Mouse (Mus musculus) hindbrain, embryonic 16.5 days (tissue): ENCODE data around the gene Rpl4. TPM values are rescaled to one million over a fixed set of nuclear protein-coding genes. Genes with fewer than 3 reads are reported as not detected.

Experiments
- ATAC-seq: fragments of 200-750 bp; cut with Nextera tagmentation; 2 replicates; pipeline ENCODE4 v1.8.0; 2017; ENCODE audit warnings: moderate TSS enrichment, moderate library complexity
- H3K27ac ChIP-seq: fragments of 300-500 bp; sonication (generic); 2 replicates; pipeline ENCODE4 v1.5.1; 2014; ENCODE audit warnings: low read depth, mild to moderate bottlenecking, control low read depth, low read length, moderate library complexity
- H3K27me3 ChIP-seq: fragments of 300-500 bp; sonication (generic); replicated peaks from 2 replicates; pipeline ENCODE4 v1.6.1; 2014; ENCODE audit warnings: low read length; ENCODE audit not compliant: control insufficient read depth, insufficient read depth
- H3K36me3 ChIP-seq: fragments of 300-500 bp; sonication (generic); 2 replicates; pipeline ENCODE4 v1.6.1; 2014; ENCODE audit warnings: mild to moderate bottlenecking, low read length, moderate library complexity, mixed read lengths; ENCODE audit not compliant: control insufficient read depth, insufficient read depth
- H3K4me1 ChIP-seq: fragments of 300-500 bp; sonication (generic); 2 replicates; pipeline ENCODE4 v1.6.1; 2014; ENCODE audit warnings: low read depth, low read length; ENCODE audit not compliant: control insufficient read depth, insufficient read depth
- H3K4me2 ChIP-seq: fragments of 300-500 bp; sonication (generic); 2 replicates; pipeline ENCODE4 v1.6.1; 2014; ENCODE audit warnings: mild to moderate bottlenecking, low read length, control low read depth, moderate library complexity
- H3K4me3 ChIP-seq: fragments of 300-500 bp; sonication (generic); 2 replicates; pipeline ENCODE4 v1.5.1; 2014; ENCODE audit warnings: mild to moderate bottlenecking, low read length, control low read depth, moderate library complexity
- H3K9ac ChIP-seq: fragments of 300-500 bp; sonication (generic); 2 replicates; pipeline ENCODE4 v1.6.1; 2014; ENCODE audit warnings: low read depth, mild to moderate bottlenecking, control low read depth, low read length, moderate library complexity
- H3K9me3 ChIP-seq: fragments of 300-500 bp; sonication (generic); 2 replicates; pipeline ENCODE4 v1.6.1; 2014; ENCODE audit warnings: mild to moderate bottlenecking, low read length, moderate library complexity; ENCODE audit not compliant: control insufficient read depth
- WGBS: fragments of 180-500 bp; shearing (Covaris S2); extraction: QIAGEN DNeasy Blood & Tissue Kit; methylation state at CpG from one replicate; pipeline ENCODE4 v1.1.7; 2014; 5-methylcytosine and 5-hydroxymethylcytosine counted together
- polyA plus RNA-seq: library from polyadenylated mRNA; unstranded; fragments of >200 nt; fragmentation: Nextera tagmentation; extraction: Ambion mirVana; gene quantifications from 2 replicates; pipeline ENCODE4 v1.2.1, GENCODE M21; 2015

The Rpl4 gene
- polyA plus RNA-seq, 1 experiment from 2014 or later = 585 TPM

- Histone ChIP-seq H3K27ac (no peak overlapping the region), H3K4me1 (no peaks in the 10 kb centered on the region), H3K9me3 (no peaks in the 10 kb centered on the region), H3K4me2 (no peak overlapping the region), H3K4me3 (no peak overlapping the region), H3K9ac (no peak overlapping the region), H3K36me3 (peaks cover 3% of the 10 kb centered on the region; the same call in 1 of the 2 replicates), H3K27me3 (no peaks in the 10 kb centered on the region)
- ATAC-seq = no peak
- WGBS = 80% methylated on average over 3 of the region's 3 CpGs
These were observed 34.4 kb downstream of the Rpl4 start for GRCm38 (mm10) chr9:64207509-64208084.

- no peak for ATAC-seq
- no peak overlapping the region for H3K27ac ChIP-seq
- H3K4me3 ChIP-seq = no peak overlapping the region
These were observed 41.3 kb downstream of the Rpl4 start for GRCm38 (mm10) chr9:64214452-64214851.

GRCm38 (mm10) chr9:64216090-64216489 is 42.9 kb downstream of the Rpl4 start:
- WGBS = 77% methylated on average over 4 of the region's 4 CpGs
- H3K4me2 ChIP-seq = no peak overlapping the region

More at GRCm38 (mm10) chr9:64214452-64214851, 41.3 kb downstream of the Rpl4 start:
- Histone ChIP-seq H3K4me2 (no peak overlapping the region), H3K9ac (no peak overlapping the region), H3K36me3 (no peaks in the 10 kb centered on the region), H3K4me1 (no peaks in the 10 kb centered on the region), H3K27me3 (no peaks in the 10 kb centered on the region), H3K9me3 (no peaks in the 10 kb centered on the region)
- WGBS = 92% methylated on average over 17 of the region's 17 CpGs

GRCm38 (mm10) chr9:64216641-64217040 is 43.5 kb downstream of the Rpl4 start:
- no peak for ATAC-seq
- Histone ChIP-seq H3K4me2 (no peak overlapping the region), H3K27me3 (no peaks in the 10 kb centered on the region), H3K9ac (no peak overlapping the region), H3K27ac (no peak overlapping the region), H3K9me3 (no peaks in the 10 kb centered on the region), H3K4me1 (no peaks in the 10 kb centered on the region), H3K36me3 (no peaks in the 10 kb centered on the region), H3K4me3 (no peak overlapping the region)
- 100% methylated on average over 2 of the region's 2 CpGs for WGBS

More at GRCm38 (mm10) chr9:64216090-64216489, 42.9 kb downstream of the Rpl4 start:
- H3K27me3 ChIP-seq = no peaks in the 10 kb centered on the region
- no peak overlapping the region for H3K9ac ChIP-seq
- no peak overlapping the region for H3K27ac ChIP-seq
- no peaks in the 10 kb centered on the region for H3K36me3 ChIP-seq
- H3K9me3 ChIP-seq = no peaks in the 10 kb centered on the region
- no peak overlapping the region for H3K4me3 ChIP-seq
- ATAC-seq = no peak
- H3K4me1 ChIP-seq = no peaks in the 10 kb centered on the region

- no peak overlapping the region for H3K9ac ChIP-seq
- H3K36me3 ChIP-seq = no peaks in the 10 kb centered on the region
- no peak overlapping the region for H3K4me2 ChIP-seq
- no peaks in the 10 kb centered on the region for H3K9me3 ChIP-seq
- no peak overlapping the region for H3K4me3 ChIP-seq
- no peak overlapping the region for H3K27ac ChIP-seq
- no peaks in the 10 kb centered on the region for H3K4me1 ChIP-seq
- ATAC-seq = no peak
- no peaks in the 10 kb centered on the region for H3K27me3 ChIP-seq
These were observed 44.7 kb downstream of the Rpl4 start for GRCm38 (mm10) chr9:64217887-64218286.

GRCm38 (mm10) chr9:64219305-64219704 is 46.1 kb downstream of the Rpl4 start:
- H3K4me2 ChIP-seq = no peak overlapping the region
- no peak overlapping the region for H3K4me3 ChIP-seq
- WGBS = 64% methylated on average over 1 of the region's 1 CpGs
- no peaks in the 10 kb centered on the region for H3K36me3 ChIP-seq
- no peak overlapping the region for H3K27ac ChIP-seq
- H3K27me3 ChIP-seq = no peaks in the 10 kb centered on the region
- H3K4me1 ChIP-seq = no peaks in the 10 kb centered on the region
- H3K9me3 ChIP-seq = no peaks in the 10 kb centered on the region
- H3K9ac ChIP-seq = no peak overlapping the region
- no peak for ATAC-seq

GRCm38 (mm10) chr9:64219772-64220420 is 46.7 kb downstream of the Rpl4 start:
- Histone ChIP-seq H3K4me1 (no peaks in the 10 kb centered on the region), H3K36me3 (no peaks in the 10 kb centered on the region), H3K27me3 (no peaks in the 10 kb centered on the region), H3K9ac (no peak overlapping the region), H3K4me2 (no peak overlapping the region), H3K9me3 (no peaks in the 10 kb centered on the region), H3K4me3 (no peak overlapping the region), H3K27ac (no peak overlapping the region)
- 84% methylated on average over 10 of the region's 10 CpGs for WGBS
- ATAC-seq = no peak

- WGBS = 54% methylated on average over 1 of the region's 1 CpGs
- H3K36me3 ChIP-seq = no peaks in the 10 kb centered on the region
- H3K4me2 ChIP-seq = no peak overlapping the region
- H3K27ac ChIP-seq = no peak overlapping the region
- H3K9ac ChIP-seq = no peak overlapping the region
- no peaks in the 10 kb centered on the region for H3K9me3 ChIP-seq
- no peaks in the 10 kb centered on the region for H3K27me3 ChIP-seq
- no peak overlapping the region for H3K4me3 ChIP-seq
- H3K4me1 ChIP-seq = no peaks in the 10 kb centered on the region
- no peak for ATAC-seq
These were observed 47.4 kb downstream of the Rpl4 start for GRCm38 (mm10) chr9:64220603-64221002.

GRCm38 (mm10) chr9:64221480-64221879 is 48.3 kb downstream of the Rpl4 start:
- WGBS = 89% methylated on average over 4 of the region's 4 CpGs
- Histone ChIP-seq H3K9me3 (no peaks in the 10 kb centered on the region), H3K4me3 (no peak overlapping the region), H3K4me2 (no peak overlapping the region), H3K9ac (no peak overlapping the region), H3K27me3 (no peaks in the 10 kb centered on the region), H3K27ac (no peak overlapping the region), H3K36me3 (no peaks in the 10 kb centered on the region), H3K4me1 (no peaks in the 10 kb centered on the region)
- no peak for ATAC-seq
